Mouse (Mus musculus) erythroblast, embryonic 14.5 days (primary cell): ENCODE results near the gene Rab22a. TPM values are rescaled to one million over a fixed set of nuclear protein-coding genes. Genes with fewer than 3 reads are reported as not detected.
A peak's percentile ranks its signal among the peaks of the same experiment; 100 is the strongest.
"Not testable (repeated sequence)": the region's sequence is repeated elsewhere in the genome, so short reads cannot be mapped to it uniquely, and the experiment has no call there.

ENCODE experiments used
- H3K27me3 ChIP-seq: 2 replicates; pipeline ENCODE4 v1.6.1; 2012; ENCODE audit warnings: inconsistent platforms; ENCODE audit not compliant: control insufficient read depth
- H3K36me3 ChIP-seq: 2 replicates; pipeline ENCODE4 v1.6.1; 2012; ENCODE audit warnings: mild to moderate bottlenecking, inconsistent platforms; ENCODE audit not compliant: control insufficient read depth
- H3K4me1 ChIP-seq: 2 replicates; pipeline ENCODE4 v1.6.1; 2012; ENCODE audit warnings: inconsistent platforms; ENCODE audit not compliant: control insufficient read depth
- H3K4me3 ChIP-seq: replicated peaks from 2 replicates; pipeline ENCODE3; 2012; ENCODE audit warnings: moderate library complexity, mild to moderate bottlenecking, inconsistent platforms
- H3K9me3 ChIP-seq: 2 replicates; pipeline ENCODE4 v1.6.1; 2012; ENCODE audit warnings: low read length, inconsistent platforms, mixed read lengths; ENCODE audit not compliant: control insufficient read depth
- GATA1 ChIP-seq: IDR thresholded peaks from 2 replicates; pipeline ENCODE4 v1.6.1; 2012; ENCODE audit warnings: low read length, inconsistent platforms, mixed read lengths
- TAL1 ChIP-seq: IDR thresholded peaks from 3 replicates; pipeline ENCODE4 v1.6.1; 2012; ENCODE audit warnings: low read length, inconsistent platforms, mixed read lengths
- polyA plus RNA-seq: library from polyadenylated mRNA; stranded (reverse); fragments of >175 nt; gene quantifications from 2 replicates; pipeline ENCODE4 v1.2.3, GENCODE M21; 2012

Gene Rab22a
- 0.56 and 0.77 TPM in 2 replicates for polyA plus RNA-seq

DNA sequence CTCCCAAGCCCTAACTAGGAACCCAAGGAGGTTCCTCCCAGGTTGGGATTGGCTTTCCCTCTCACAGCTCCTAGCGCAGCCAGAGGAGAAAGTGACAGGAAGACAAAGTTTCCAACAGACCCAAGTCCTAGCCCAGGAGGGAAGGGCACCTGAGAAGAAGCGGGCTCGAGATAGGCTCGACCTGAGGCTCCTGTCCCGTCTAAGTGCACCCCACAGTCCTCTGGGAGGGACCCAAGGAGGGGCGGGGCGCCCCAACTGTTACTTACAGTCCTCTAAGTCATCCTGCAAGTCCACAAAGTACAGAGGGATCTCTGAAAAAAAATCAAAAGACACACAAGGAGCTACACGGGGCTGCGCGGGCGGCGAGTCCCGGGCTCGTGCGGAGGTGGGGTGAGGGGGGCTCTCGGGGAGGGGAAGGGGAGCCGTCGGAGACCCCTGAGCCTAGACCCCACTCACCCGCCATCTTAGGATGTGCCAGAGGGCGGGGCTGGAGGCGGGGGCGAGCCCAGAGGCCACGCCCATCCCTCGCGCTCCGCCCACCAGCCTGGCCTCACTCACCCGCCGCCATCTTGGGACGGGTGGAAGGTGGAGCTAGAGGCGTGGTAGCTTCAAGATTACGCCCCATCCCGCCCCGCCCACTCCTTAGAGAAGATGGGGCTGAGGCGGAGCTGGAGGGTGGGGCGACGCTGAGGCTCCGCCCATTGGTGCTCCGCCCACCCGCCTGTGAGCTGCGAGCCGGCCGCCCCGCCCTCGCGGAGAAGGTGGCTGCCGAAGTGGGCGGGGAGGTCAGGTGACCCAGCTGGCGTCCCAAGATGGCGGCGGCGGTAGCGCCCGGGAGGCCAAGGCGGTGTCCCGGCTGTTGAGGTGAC, at the start of gene Rab22a:
Gene Rab22a, plus strand, starts transcription at position 704 of the 869 bp plus-strand sequence.
- Histone ChIP-seq H3K27me3 (no peaks in the 10 kb centered on the region), H3K4me1 (peaks cover 70% of the 10 kb centered on the region), H3K36me3 (peaks cover 35% of the 10 kb centered on the region), H3K9me3 (no peaks in the 10 kb centered on the region), H3K4me3 (peak within 1 kb of the TSS; percentile 89)
- TF ChIP-seq GATA1 (no peak), TAL1 (no peak)

DNA sequence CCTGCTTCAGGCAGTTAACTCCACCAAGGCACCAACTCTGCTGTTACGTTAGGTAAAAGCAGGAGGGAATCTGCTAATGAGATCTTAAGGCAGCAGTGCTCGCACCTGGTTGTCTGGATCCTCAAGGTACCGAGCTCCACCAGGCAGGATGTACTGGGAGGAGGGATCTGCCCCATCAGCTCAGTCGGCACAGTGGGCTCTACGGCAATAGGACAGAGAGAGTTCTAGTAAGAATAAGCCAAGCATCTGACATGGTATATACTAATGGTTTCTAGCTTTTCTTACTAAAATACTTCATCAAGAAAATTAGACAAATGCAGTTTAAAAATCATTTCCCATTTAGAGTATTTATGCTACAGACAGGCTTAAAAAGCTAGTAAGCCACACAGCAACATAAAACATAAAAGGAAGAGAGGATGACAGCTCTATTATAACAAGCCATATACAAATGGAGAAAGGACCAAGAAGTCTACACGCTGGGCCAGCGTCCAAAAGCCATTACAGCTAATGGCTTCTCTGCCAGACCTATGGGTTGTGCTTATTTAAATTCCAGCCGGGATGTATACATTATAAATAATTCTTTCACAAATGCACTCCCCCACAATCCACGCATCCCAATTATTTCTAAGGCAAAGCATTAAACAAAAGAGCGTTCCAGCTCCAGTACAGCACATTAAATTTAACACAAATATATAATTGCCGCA, 44.0 kb upstream of the Rab22a start:
- H3K4me1 ChIP-seq, result no peaks in the 10 kb centered on the region
- H3K27me3 ChIP-seq, result no peaks in the 10 kb centered on the region
- peaks cover 12% of the 10 kb centered on the region for H3K36me3 ChIP-seq
- no peak overlapping the region for H3K4me3 ChIP-seq
- TF ChIP-seq TAL1 (no peak), GATA1 (no peak)
- no peaks in the 10 kb centered on the region for H3K9me3 ChIP-seq

DNA sequence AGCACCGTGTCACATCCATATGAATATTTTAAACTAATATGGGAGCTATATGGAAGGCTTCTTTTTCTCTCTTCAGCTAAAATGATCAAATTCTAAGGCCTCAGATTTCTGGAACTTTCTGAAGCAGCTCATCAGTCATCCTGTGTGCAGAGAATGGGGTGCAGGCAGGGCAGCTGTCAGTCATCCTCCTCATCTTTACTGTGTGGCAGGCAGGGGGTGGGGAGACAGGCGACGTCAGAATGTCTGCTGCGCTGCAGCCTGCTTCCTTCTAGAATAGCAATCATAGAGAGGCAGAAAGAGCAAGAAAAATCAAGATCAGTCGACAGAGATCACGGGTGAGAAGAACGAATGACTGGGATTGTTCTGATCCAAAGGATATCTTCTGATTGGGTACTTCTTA, 43.4 kb upstream of the Rab22a start:
- no peak for TF ChIP-seq GATA1
- no peak for TF ChIP-seq TAL1
- Histone ChIP-seq H3K36me3 (peaks cover 12% of the 10 kb centered on the region), H3K9me3 (no peaks in the 10 kb centered on the region), H3K27me3 (no peaks in the 10 kb centered on the region), H3K4me3 (no peak overlapping the region), H3K4me1 (no peaks in the 10 kb centered on the region)

DNA sequence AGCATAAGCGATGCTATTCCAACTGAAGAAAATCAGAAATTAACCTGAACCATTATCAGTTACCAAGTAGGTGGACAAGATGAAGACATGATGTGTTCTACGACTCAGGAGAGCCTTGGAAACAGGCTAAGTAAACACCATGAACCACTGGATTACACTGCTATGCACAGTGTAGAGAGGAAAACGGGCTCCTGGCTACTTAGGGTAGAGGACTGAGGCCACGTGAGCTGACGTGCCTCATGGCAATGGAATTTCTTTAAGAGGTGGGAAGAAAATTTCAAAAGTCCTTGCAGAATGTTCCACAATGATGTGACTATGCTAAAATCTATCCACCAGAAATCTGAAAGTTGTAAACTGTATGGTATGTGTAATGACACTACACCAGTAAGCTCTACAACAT, 40.4 kb upstream of the Rab22a start:
- Histone ChIP-seq H3K36me3 (peaks cover 8% of the 10 kb centered on the region), H3K4me1 (no peaks in the 10 kb centered on the region), H3K4me3 (no peak overlapping the region), H3K27me3 (no peaks in the 10 kb centered on the region), H3K9me3 (no peaks in the 10 kb centered on the region)
- TF ChIP-seq GATA1 (no peak), TAL1 (no peak)

DNA sequence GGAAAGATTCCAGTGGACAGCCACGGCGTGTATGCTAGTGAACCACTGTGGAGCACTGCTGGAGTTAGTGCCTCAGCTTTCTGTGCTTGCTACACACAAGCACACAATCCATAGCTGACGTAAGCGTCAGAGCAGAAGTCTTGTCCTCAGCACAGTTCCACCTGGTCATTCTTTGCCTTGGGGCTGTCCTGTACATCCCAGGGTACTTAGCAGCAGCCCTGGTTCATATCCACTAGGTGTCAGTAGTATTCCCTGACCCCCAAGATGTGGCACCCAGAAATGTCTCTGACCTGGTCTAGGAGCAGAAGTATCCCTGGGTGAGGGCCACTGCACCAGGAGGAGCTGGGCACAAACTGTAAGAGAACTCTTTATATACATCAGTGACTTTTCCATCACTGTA, 38.9 kb upstream of the Rab22a start:
- Histone ChIP-seq H3K36me3 (no peaks in the 10 kb centered on the region), H3K9me3 (no peaks in the 10 kb centered on the region), H3K4me3 (no peak overlapping the region), H3K4me1 (no peaks in the 10 kb centered on the region), H3K27me3 (no peaks in the 10 kb centered on the region)
- TF ChIP-seq TAL1, result no peak
- no peak for TF ChIP-seq GATA1

DNA sequence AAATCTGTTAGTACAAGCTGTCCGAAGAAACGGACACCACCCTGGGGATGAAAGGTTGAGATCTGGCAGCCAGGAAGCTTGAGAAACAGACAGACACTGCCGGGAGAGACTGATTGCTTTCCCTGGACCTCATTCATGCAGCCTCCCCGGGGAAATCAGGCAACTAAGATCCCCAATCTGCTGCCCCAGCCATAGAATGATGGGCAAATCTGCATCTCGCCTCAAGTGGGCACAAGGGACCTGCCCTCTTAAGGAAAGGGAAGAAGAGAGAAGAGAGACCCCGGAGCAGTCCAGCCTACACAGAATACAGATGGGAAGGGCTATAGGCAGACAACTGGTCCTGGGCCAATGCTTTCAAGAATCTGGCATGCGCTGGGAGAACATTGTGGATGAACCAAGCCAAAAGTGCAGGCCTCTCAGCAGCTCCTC, 37.4 kb upstream of the Rab22a start:
- Histone ChIP-seq H3K4me3 (no peak overlapping the region), H3K9me3 (no peaks in the 10 kb centered on the region), H3K27me3 (no peaks in the 10 kb centered on the region), H3K36me3 (no peaks in the 10 kb centered on the region), H3K4me1 (no peaks in the 10 kb centered on the region)
- no peak for TF ChIP-seq TAL1
- no peak for TF ChIP-seq GATA1

DNA sequence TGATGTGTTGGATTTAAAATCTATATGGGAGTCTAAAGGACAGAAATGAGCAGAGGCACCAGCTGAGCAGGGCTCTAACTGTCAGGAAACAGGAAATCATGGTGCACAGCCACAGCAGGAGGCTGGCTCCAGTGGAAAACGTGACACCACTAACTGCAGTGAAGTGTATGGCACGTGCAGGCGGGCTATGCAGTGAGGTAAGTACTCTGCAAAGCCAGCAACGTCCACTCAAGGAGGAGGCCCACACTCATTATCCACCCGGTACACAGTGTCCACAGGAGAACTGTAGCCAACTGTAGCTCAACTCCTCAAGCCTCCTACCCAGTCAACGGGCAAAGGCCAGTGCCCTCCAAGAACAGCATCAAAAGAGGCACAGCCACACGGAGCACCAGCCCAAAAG, 34.9 kb upstream of the Rab22a start:
- Histone ChIP-seq H3K9me3 (no peaks in the 10 kb centered on the region), H3K36me3 (no peaks in the 10 kb centered on the region), H3K4me3 (no peak overlapping the region), H3K4me1 (no peaks in the 10 kb centered on the region), H3K27me3 (no peaks in the 10 kb centered on the region)
- no peak for TF ChIP-seq GATA1
- TF ChIP-seq TAL1, result no peak

DNA sequence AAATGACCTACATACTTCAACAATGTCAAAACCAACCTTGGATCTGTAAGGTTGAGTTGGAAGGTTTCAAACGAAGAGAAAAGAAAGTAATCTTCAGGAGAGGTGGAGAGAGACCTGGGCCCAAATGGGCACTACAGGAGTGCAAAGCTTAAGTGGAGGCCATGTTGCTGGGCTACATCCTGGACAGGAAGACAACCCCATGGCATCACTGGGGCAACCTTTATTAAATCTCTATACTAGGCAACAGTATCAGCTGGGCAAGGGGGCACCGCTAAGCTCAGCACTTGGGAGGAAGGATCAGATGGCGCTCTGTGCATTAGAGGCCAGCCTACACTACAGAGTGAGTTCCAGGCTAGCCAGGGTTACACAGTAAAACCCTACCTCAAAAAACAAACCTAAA, 33.8 kb upstream of the Rab22a start:
- TF ChIP-seq TAL1, result no peak
- Histone ChIP-seq H3K36me3 (no peaks in the 10 kb centered on the region), H3K9me3 (no peaks in the 10 kb centered on the region), H3K4me3 (no peak overlapping the region), H3K4me1 (no peaks in the 10 kb centered on the region), H3K27me3 (no peaks in the 10 kb centered on the region)

DNA sequence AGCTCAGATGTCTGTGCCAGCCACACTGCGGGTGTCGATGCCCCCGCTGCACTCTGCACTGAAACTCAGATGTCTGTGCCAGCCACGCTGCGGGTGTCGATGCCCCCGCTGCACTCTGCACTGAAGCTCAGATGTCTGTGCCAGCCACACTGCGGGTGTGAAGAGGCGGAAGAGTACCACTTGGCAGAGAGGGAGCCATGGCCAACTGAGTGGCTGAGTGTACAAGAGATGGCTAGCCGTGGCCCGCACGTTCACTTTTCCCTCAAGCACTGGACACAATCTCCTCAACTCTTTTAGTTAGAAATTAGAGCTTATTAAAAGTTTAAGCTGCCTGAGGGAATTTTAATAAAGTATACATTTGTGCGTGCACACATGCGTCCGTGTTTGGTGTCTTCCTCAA, 25.5 kb upstream of the Rab22a start:
- not testable (repeated sequence) for H3K27me3 ChIP-seq, H3K9me3 ChIP-seq, H3K4me3 ChIP-seq, H3K36me3 ChIP-seq, H3K4me1 ChIP-seq

DNA sequence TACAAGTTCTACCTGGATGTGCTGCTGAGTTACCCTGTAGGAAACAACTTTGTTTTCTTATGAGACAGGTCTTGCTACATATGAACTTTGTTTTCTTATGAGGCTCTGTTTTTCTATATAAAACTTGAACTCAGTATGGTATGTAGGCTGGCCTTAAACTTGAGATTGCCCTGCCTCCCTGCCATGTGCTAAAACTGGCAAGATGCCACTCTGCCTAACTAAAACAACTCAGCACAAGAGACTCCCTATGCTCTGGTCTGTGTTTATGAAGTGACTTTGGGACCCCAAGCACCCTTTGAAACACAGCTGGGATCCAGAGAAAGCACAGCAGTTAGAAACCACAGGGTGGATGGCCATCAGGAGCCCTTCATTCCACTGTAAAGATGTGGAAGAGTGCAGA, 18.2 kb upstream of the Rab22a start:
- no peak overlapping the region for H3K4me3 ChIP-seq
- H3K27me3 ChIP-seq, result no peaks in the 10 kb centered on the region

More for the DNA sequence above, 18.2 kb upstream of the Rab22a start:
- TF ChIP-seq GATA1 (no peak), TAL1 (no peak)
- Histone ChIP-seq H3K4me1 (no peaks in the 10 kb centered on the region), H3K9me3 (no peaks in the 10 kb centered on the region), H3K36me3 (peaks cover 2% of the 10 kb centered on the region; the same call in 1 of the 2 replicates)
